Mouse (Mus musculus) megakaryocyte, embryonic 14.5 days (primary cell): ENCODE measurements around the gene Gm5134.

Source experiments
- FLI1 ChIP-seq: IDR thresholded peaks from 2 replicates; pipeline ENCODE4 v1.6.1; 2012; ENCODE audit warnings: low read length, inconsistent platforms, mixed read lengths
- GATA1 ChIP-seq: IDR thresholded peaks from 3 replicates; pipeline ENCODE4 v1.6.1; 2012; ENCODE audit warnings: mixed read lengths, low read length, inconsistent platforms, borderline replicate concordance

GRCm38 (mm10) chr10:75950791-75951210, 3.5 kb upstream of the Gm5134 start:
- TF ChIP-seq GATA1 (no peak), FLI1 (no peak)
